Mouse (Mus musculus): ENCODE data around the gene Rnf43. TPM values are rescaled to one million over a fixed set of nuclear protein-coding genes. Genes with fewer than 3 reads are reported as not detected.

Gene Rnf43
- polyA plus RNA-seq, 1 experiment from 2014 or later, result 9.2 TPM

- Histone ChIP-seq H3K4me2 (replicated peaks) (no peak overlapping the region), H3K36me3 (no peaks in the 10 kb centered on the region), H3K27me3 (no peaks in the 10 kb centered on the region), H3K9ac (no peak overlapping the region), H3K27ac (replicated peaks) (no peak overlapping the region; the same call in 1 of the 2 replicates), H3K9me3 (replicated peaks) (no peaks in the 10 kb centered on the region), H3K4me3 (replicated peaks) (no peak overlapping the region), H3K4me1 (no peaks in the 10 kb centered on the region)
- ATAC-seq (ENCODE audit: insufficient number of reproducible peaks, low FRiP score, low TSS enrichment, low read depth), result no peak
- WGBS, result 70% methylated on average over 14 of the region's 14 CpGs
Measured at GRCm38 (mm10) chr11:87697131-87697682, 34.7 kb downstream of the Rnf43 start.

GRCm38 (mm10) chr11:87698126-87698525, 35.6 kb downstream of the Rnf43 start:
- WGBS, result 84% methylated on average over 4 of the region's 4 CpGs
- H3K4me1 ChIP-seq, result no peaks in the 10 kb centered on the region
- H3K9me3 ChIP-seq (replicated peaks), result no peaks in the 10 kb centered on the region
- H3K4me2 ChIP-seq (replicated peaks), result no peak overlapping the region
- H3K9ac ChIP-seq, result no peak overlapping the region
- H3K27me3 ChIP-seq, result no peaks in the 10 kb centered on the region
- H3K4me3 ChIP-seq (replicated peaks), result no peak overlapping the region
- no peaks in the 10 kb centered on the region for H3K36me3 ChIP-seq
- ATAC-seq (ENCODE audit: insufficient number of reproducible peaks, low FRiP score, low TSS enrichment, low read depth), result no peak
- no peak overlapping the region for H3K27ac ChIP-seq (replicated peaks)

- no peaks in the 10 kb centered on the region for H3K9me3 ChIP-seq (replicated peaks)
- H3K9ac ChIP-seq, result no peak overlapping the region
- H3K27ac ChIP-seq (replicated peaks), result no peak overlapping the region
- no peak for ATAC-seq (ENCODE audit: insufficient number of reproducible peaks, low FRiP score, low TSS enrichment, low read depth)
- H3K4me1 ChIP-seq, result no peaks in the 10 kb centered on the region
- no peak overlapping the region for H3K4me3 ChIP-seq (replicated peaks)
- no peaks in the 10 kb centered on the region for H3K36me3 ChIP-seq
- H3K4me2 ChIP-seq (replicated peaks), result no peak overlapping the region
- WGBS, result 83% methylated on average over 6 of the region's 6 CpGs
- no peaks in the 10 kb centered on the region for H3K27me3 ChIP-seq
Measured at GRCm38 (mm10) chr11:87701108-87701507, 38.6 kb downstream of the Rnf43 start.

GRCm38 (mm10) chr11:87701877-87702620, 39.5 kb downstream of the Rnf43 start:
- 69% methylated on average over 14 of the region's 14 CpGs for WGBS
- H3K36me3 ChIP-seq, result no peaks in the 10 kb centered on the region
- no peak overlapping the region for H3K27ac ChIP-seq (replicated peaks)
- no peaks in the 10 kb centered on the region for H3K27me3 ChIP-seq
- H3K9me3 ChIP-seq (replicated peaks), result no peaks in the 10 kb centered on the region
- H3K4me3 ChIP-seq (replicated peaks), result no peak overlapping the region
- no peak overlapping the region for H3K9ac ChIP-seq
- no peaks in the 10 kb centered on the region for H3K4me1 ChIP-seq
- no peak for ATAC-seq (ENCODE audit: insufficient number of reproducible peaks, low FRiP score, low TSS enrichment, low read depth)
- H3K4me2 ChIP-seq (replicated peaks), result no peak overlapping the region

- no peak overlapping the region for H3K4me2 ChIP-seq (replicated peaks)
- H3K36me3 ChIP-seq, result no peaks in the 10 kb centered on the region
- H3K27me3 ChIP-seq, result no peaks in the 10 kb centered on the region
- H3K4me3 ChIP-seq (replicated peaks), result no peak overlapping the region
- 0 out of 2 replicates have a peak, but pooled peaks cover 6% of the 10 kb centered on the region for H3K4me1 ChIP-seq
- no peak overlapping the region for H3K9ac ChIP-seq
- ATAC-seq (ENCODE audit: insufficient number of reproducible peaks, low FRiP score, low TSS enrichment, low read depth), result no peak
- no peaks in the 10 kb centered on the region for H3K9me3 ChIP-seq (replicated peaks)
- WGBS, result 79% methylated on average over 5 of the region's 5 CpGs
- H3K27ac ChIP-seq (replicated peaks), result no peak overlapping the region
Measured at GRCm38 (mm10) chr11:87703654-87704053, 41.1 kb downstream of the Rnf43 start.

GRCm38 (mm10) chr11:87704289-87704688, 41.8 kb downstream of the Rnf43 start:
- H3K4me2 ChIP-seq (replicated peaks), result no peak overlapping the region
- H3K4me3 ChIP-seq (replicated peaks), result no peak overlapping the region
- WGBS, result 82% methylated on average over 9 of the region's 9 CpGs
- no peaks in the 10 kb centered on the region for H3K36me3 ChIP-seq
- H3K4me1 ChIP-seq, result 0 out of 2 replicates have a peak, but pooled peaks cover 11% of the 10 kb centered on the region
- no peaks in the 10 kb centered on the region for H3K27me3 ChIP-seq
- no peak overlapping the region for H3K9ac ChIP-seq
- no peak for ATAC-seq (ENCODE audit: insufficient number of reproducible peaks, low FRiP score, low TSS enrichment, low read depth)
- H3K9me3 ChIP-seq (replicated peaks), result no peaks in the 10 kb centered on the region
- H3K27ac ChIP-seq (replicated peaks), result no peak overlapping the region

GRCm38 (mm10) chr11:87707570-87707969, 45.0 kb downstream of the Rnf43 start:
- 46% methylated on average over 8 of the region's 8 CpGs for WGBS

GRCm38 (mm10) chr11:87708979-87709378, 46.5 kb downstream of the Rnf43 start:
- Histone ChIP-seq H3K9me3 (replicated peaks) (no peaks in the 10 kb centered on the region), H3K4me3 (replicated peaks) (no peak overlapping the region), H3K27ac (replicated peaks) (peak overlapping the region; percentile 59; the same call in 1 of the 2 replicates), H3K36me3 (no peaks in the 10 kb centered on the region), H3K9ac (no peak overlapping the region), H3K4me2 (replicated peaks) (peak overlapping the region; percentile 50; the same call in 1 of the 2 replicates), H3K27me3 (no peaks in the 10 kb centered on the region), H3K4me1 (peaks cover 22% of the 10 kb centered on the region)
- 77% methylated on average over 5 of the region's 5 CpGs for WGBS
- ATAC-seq (ENCODE audit: insufficient number of reproducible peaks, low FRiP score, low TSS enrichment, low read depth), result no peak

More at GRCm38 (mm10) chr11:87707570-87707969, 45.0 kb downstream of the Rnf43 start:
- H3K4me3 ChIP-seq (replicated peaks), result no peak overlapping the region
- no peak for ATAC-seq (ENCODE audit: insufficient number of reproducible peaks, low FRiP score, low TSS enrichment, low read depth)
- no peak overlapping the region for H3K27ac ChIP-seq (replicated peaks)
- no peak overlapping the region for H3K4me2 ChIP-seq (replicated peaks)
- no peaks in the 10 kb centered on the region for H3K9me3 ChIP-seq (replicated peaks)
- H3K4me1 ChIP-seq, result peaks cover 22% of the 10 kb centered on the region
- H3K36me3 ChIP-seq, result no peaks in the 10 kb centered on the region
- H3K27me3 ChIP-seq, result no peaks in the 10 kb centered on the region
- H3K9ac ChIP-seq, result no peak overlapping the region

- Histone ChIP-seq H3K27me3 (no peaks in the 10 kb centered on the region), H3K27ac (replicated peaks) (peak overlapping the region; percentile 59), H3K4me3 (replicated peaks) (peak overlapping the region; percentile 28), H3K4me2 (replicated peaks) (peak overlapping the region; percentile 50), H3K4me1 (peaks cover 22% of the 10 kb centered on the region), H3K36me3 (no peaks in the 10 kb centered on the region), H3K9ac (no peak overlapping the region), H3K9me3 (replicated peaks) (no peaks in the 10 kb centered on the region)
- whole genome bisulfite sequencing, result 7% methylated on average over 21 of the region's 21 CpGs
- peak; percentile 76 for ATAC-seq (ENCODE audit: insufficient number of reproducible peaks, low FRiP score, low TSS enrichment, low read depth)
Measured at GRCm38 (mm10) chr11:87709513-87710261, 47.2 kb downstream of the Rnf43 start.

GRCm38 (mm10) chr11:87710262-87710615, 47.7 kb downstream of the Rnf43 start:
- 0 out of 2 replicates have a peak, but pooled peaks have one; percentile 29 for ATAC-seq (ENCODE audit: insufficient number of reproducible peaks, low FRiP score, low TSS enrichment, low read depth)
- peak overlapping the region; percentile 28 for H3K4me3 ChIP-seq (replicated peaks)

GRCm38 (mm10) chr11:87712188-87712587, 49.7 kb downstream of the Rnf43 start:
- Histone ChIP-seq H3K36me3 (no peaks in the 10 kb centered on the region), H3K4me3 (replicated peaks) (no peak overlapping the region), H3K4me2 (replicated peaks) (no peak overlapping the region), H3K9me3 (replicated peaks) (no peaks in the 10 kb centered on the region), H3K4me1 (peaks cover 22% of the 10 kb centered on the region), H3K9ac (no peak overlapping the region), H3K27ac (replicated peaks) (no peak overlapping the region), H3K27me3 (no peaks in the 10 kb centered on the region)
- 84% methylated on average over 4 of the region's 4 CpGs for WGBS
- no peak for ATAC-seq (ENCODE audit: insufficient number of reproducible peaks, low FRiP score, low TSS enrichment, low read depth)

More at GRCm38 (mm10) chr11:87710262-87710615, 47.7 kb downstream of the Rnf43 start:
- no peaks in the 10 kb centered on the region for H3K27me3 ChIP-seq
- no peaks in the 10 kb centered on the region for H3K36me3 ChIP-seq
- H3K27ac ChIP-seq (replicated peaks), result peak overlapping the region; percentile 59
- WGBS, result 39% methylated on average over 7 of the region's 7 CpGs
- no peak overlapping the region for H3K9ac ChIP-seq
- H3K4me1 ChIP-seq, result peaks cover 22% of the 10 kb centered on the region
- H3K4me2 ChIP-seq (replicated peaks), result peak overlapping the region; percentile 50
- H3K9me3 ChIP-seq (replicated peaks), result no peaks in the 10 kb centered on the region
